Mouse (Mus musculus) heart, adult 2 months (tissue): ENCODE results near the gene Wdfy3. TPM values are rescaled to one million over a fixed set of nuclear protein-coding genes. Genes with fewer than 3 reads are reported as not detected.
A peak's percentile ranks its signal among the peaks of the same experiment; 100 is the strongest.

ENCODE experiments used
- DNase-seq, 2 experiments: peaks; one replicate each; pipeline ENCODE4 v3.0.0; 2021
- H3K27ac ChIP-seq: fragments of 200-600 bp; 2 replicates; pipeline ENCODE4 v1.8.1; 2022
- H3K27me3 ChIP-seq: fragments of 200-500 bp; 2 replicates; pipeline ENCODE4 v1.6.1; 2012; ENCODE audit warnings: mild to moderate bottlenecking, low read length, inconsistent platforms, mixed read lengths; ENCODE audit not compliant: control insufficient read depth, insufficient read depth
- H3K36me3 ChIP-seq: fragments of 200-500 bp; 2 replicates; pipeline ENCODE4 v1.6.1; 2012; ENCODE audit warnings: low read length, inconsistent platforms; ENCODE audit not compliant: control insufficient read depth, insufficient read depth
- H3K4me1 ChIP-seq: fragments of 200-500 bp; 2 replicates; pipeline ENCODE4 v1.6.1; 2011; ENCODE audit warnings: low read length; ENCODE audit not compliant: control insufficient read depth, insufficient read depth
- H3K4me3 ChIP-seq: fragments of 200-600 bp; 2 replicates; pipeline ENCODE4 v1.8.1; 2022
- H3K79me2 ChIP-seq: fragments of 200-500 bp; replicated peaks from 2 replicates; pipeline ENCODE4 v1.6.1; 2012; ENCODE audit warnings: mild to moderate bottlenecking, inconsistent platforms, low read length, moderate library complexity, mixed read lengths; ENCODE audit not compliant: control insufficient read depth, insufficient read depth
- H3K9ac ChIP-seq: fragments of 200-500 bp; 2 replicates; pipeline ENCODE4 v1.6.1; 2012; ENCODE audit warnings: low read depth, mild to moderate bottlenecking, control low read depth, inconsistent platforms, low read length, mixed read lengths
- CTCF ChIP-seq: fragments of 200-600 bp; IDR thresholded peaks from 2 replicates; pipeline ENCODE4 v1.8.1; 2022; ENCODE audit warnings: antibody characterized with exemption, mild to moderate bottlenecking, moderate library complexity
- EP300 ChIP-seq: fragments of 200-500 bp; IDR thresholded peaks from 2 replicates; pipeline ENCODE4 v1.6.1; 2011; ENCODE audit warnings: low read depth, low read length, control low read depth; ENCODE audit not compliant: insufficient read depth
- POLR2A ChIP-seq: fragments of 200-500 bp; IDR thresholded peaks from 2 replicates; pipeline ENCODE4 v1.6.1; 2011; ENCODE audit warnings: mild to moderate bottlenecking, low read depth, low read length, control low read depth; ENCODE audit not compliant: insufficient read depth
- WGBS: fragments of 180-500 bp; shearing (Covaris S2); methylation state at CpG from one replicate; pipeline ENCODE4 v1.1.7; 2018; 5-methylcytosine and 5-hydroxymethylcytosine counted together
- intact Hi-C: fragments of 180-260 bp; cut with DNase I; formaldehyde crosslinking; loops from one replicate; pipeline ENCODE4 v1.15.1; 2025
- polyA plus RNA-seq: library from polyadenylated mRNA; depleted of rRNA; stranded (reverse); fragments of >200 nt; gene quantifications from 2 replicates; pipeline ENCODE4 v1.2.3, GENCODE M21; 2012
- total RNA-seq, 2 experiments: library from RNA; stranded (reverse); gene quantifications; 2 replicates each; pipeline ENCODE4 v1.2.3; 2021

Gene Wdfy3
- total and polyA plus RNA-seq, 3 experiments = 11.6 to 29.3 (median 29.0) TPM

- no peak for TF ChIP-seq EP300
- no peak for TF ChIP-seq POLR2A
- no peak for TF ChIP-seq CTCF
- Histone ChIP-seq H3K4me3 (no peak overlapping the region), H3K79me2 (peaks cover 2% of the 10 kb centered on the region), H3K9ac (no peak overlapping the region), H3K27ac (no peak overlapping the region), H3K27me3 (no peaks in the 10 kb centered on the region), H3K4me1 (peaks cover 8% of the 10 kb centered on the region), H3K36me3 (no peaks in the 10 kb centered on the region)
- WGBS = 58% methylated on average over 2 of the region's 2 CpGs
- DNase-seq = no peak
- intact Hi-C loops = no loop called here
Measured at GRCm38 (mm10) chr5:102010961-102011360, 58.8 kb downstream of the Wdfy3 start.

- no peak for DNase-seq
- Histone ChIP-seq H3K9ac (no peak overlapping the region), H3K79me2 (no peaks in the 10 kb centered on the region), H3K36me3 (no peaks in the 10 kb centered on the region), H3K4me1 (peaks cover 9% of the 10 kb centered on the region), H3K4me3 (no peak overlapping the region), H3K27ac (no peak overlapping the region), H3K27me3 (no peaks in the 10 kb centered on the region)
- 82% methylated on average over 6 of the region's 6 CpGs for WGBS
- intact Hi-C loops = loop anchor here (5.0 kb wide), 1 partner anchor 58 kb away; the partner anchor contains the start of gene Wdfy3
- TF ChIP-seq POLR2A (no peak), CTCF (no peak), EP300 (no peak)
Measured at GRCm38 (mm10) chr5:102009606-102010005, 60.1 kb downstream of the Wdfy3 start.

DNA sequence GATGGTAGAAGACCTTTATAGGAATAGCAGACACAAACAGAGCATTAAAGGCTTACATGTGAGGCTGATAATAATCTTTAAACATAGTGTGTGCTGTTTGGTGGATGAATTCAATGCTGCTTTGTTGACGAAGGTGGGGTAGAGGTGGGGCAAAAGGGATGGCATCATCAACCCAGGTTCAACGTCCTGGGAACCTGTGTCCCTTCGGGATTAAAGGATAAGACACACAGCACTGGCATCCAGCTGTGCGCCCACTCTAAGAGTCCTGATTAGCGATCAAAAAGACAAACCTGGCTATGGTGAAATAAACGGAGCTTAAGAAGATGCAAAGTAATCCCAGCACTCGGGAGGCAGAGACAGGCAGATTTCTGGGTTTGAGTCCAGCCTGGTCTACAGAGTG is 61.0 kb downstream of the Wdfy3 start:
- intact Hi-C loops = loop anchor here (5.0 kb wide), 1 partner anchor 59 kb away; the partner anchor contains the start of gene Wdfy3
- WGBS = 85% methylated on average over 7 of the region's 7 CpGs
- no peak for TF ChIP-seq POLR2A
- TF ChIP-seq CTCF = no peak
- TF ChIP-seq EP300 = no peak
- H3K9ac ChIP-seq = no peak overlapping the region
- no peaks in the 10 kb centered on the region for H3K79me2 ChIP-seq
- no peak for DNase-seq
- H3K27ac ChIP-seq = no peak overlapping the region
- H3K36me3 ChIP-seq = no peaks in the 10 kb centered on the region
- no peaks in the 10 kb centered on the region for H3K27me3 ChIP-seq
- H3K4me1 ChIP-seq = peaks cover 11% of the 10 kb centered on the region
- H3K4me3 ChIP-seq = no peak overlapping the region

- Histone ChIP-seq H3K4me1 (peaks cover 14% of the 10 kb centered on the region), H3K27ac (no peak overlapping the region), H3K4me3 (no peak overlapping the region), H3K36me3 (no peaks in the 10 kb centered on the region), H3K79me2 (no peaks in the 10 kb centered on the region), H3K9ac (no peak overlapping the region), H3K27me3 (no peaks in the 10 kb centered on the region)
- DNase-seq = no peak
- no peak for TF ChIP-seq POLR2A
- no peak for TF ChIP-seq CTCF
- TF ChIP-seq EP300 = no peak
- 83% methylated on average over 6 of the region's 6 CpGs for WGBS
- intact Hi-C loops = loop anchor here (5.0 kb wide), 1 partner anchor 61 kb away; the partner anchor contains the start of gene Wdfy3
Measured at GRCm38 (mm10) chr5:102006218-102006941, 63.3 kb downstream of the Wdfy3 start.

DNA sequence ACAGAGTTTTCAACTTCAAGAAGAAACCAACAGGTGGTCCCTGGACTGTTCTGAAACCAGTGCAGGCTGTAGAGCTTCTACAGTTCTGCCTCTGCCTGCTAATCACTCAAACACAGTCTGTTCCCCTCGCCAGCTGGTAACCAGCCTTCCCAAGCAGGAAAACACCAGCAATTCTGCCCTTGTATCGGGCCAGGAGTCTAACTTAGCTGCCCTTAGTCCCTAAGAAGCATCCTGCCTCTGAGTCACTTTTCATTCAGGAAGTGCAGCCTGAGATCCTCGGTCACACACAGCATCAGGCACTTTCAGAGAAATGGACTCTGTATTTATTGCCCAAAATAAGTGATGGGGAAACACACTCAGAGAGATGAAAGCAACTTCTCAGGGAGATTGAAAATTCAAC is 66.3 kb downstream of the Wdfy3 start:
- intact Hi-C loops = no loop called here

DNA sequence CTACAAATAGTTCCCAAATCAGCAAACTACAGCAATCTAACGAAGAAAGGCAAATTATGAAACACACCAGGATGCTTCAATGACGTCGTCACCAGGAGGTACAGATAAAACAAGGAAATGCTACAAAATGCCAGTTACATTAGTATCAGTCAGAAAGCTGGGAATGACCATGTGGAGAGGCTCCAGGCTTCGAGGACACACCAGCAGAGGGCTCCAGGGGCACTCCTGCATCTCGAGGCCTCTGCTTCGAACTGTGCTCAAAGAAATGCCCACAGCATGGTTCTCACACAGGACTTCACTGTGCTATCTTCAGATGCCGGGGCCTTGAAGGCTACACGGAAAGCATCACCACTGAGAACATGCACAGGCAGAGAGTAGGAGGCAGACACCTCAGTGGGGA is 68.7 kb downstream of the Wdfy3 start:
- Histone ChIP-seq H3K9ac (no peak overlapping the region), H3K79me2 (no peaks in the 10 kb centered on the region), H3K4me3 (no peak overlapping the region), H3K27ac (no peak overlapping the region), H3K27me3 (no peaks in the 10 kb centered on the region), H3K4me1 (peaks cover 9% of the 10 kb centered on the region), H3K36me3 (no peaks in the 10 kb centered on the region)
- no peak for DNase-seq
- 59% methylated on average over 8 of the region's 8 CpGs for whole genome bisulfite sequencing
- intact Hi-C loops = no loop called here
- TF ChIP-seq POLR2A (no peak), CTCF (peak; percentile 40)

More for the DNA sequence above, 66.3 kb downstream of the Wdfy3 start:
- H3K27ac ChIP-seq = peak overlapping the region; percentile 48
- no peaks in the 10 kb centered on the region for H3K79me2 ChIP-seq
- H3K27me3 ChIP-seq = no peaks in the 10 kb centered on the region
- H3K36me3 ChIP-seq = no peaks in the 10 kb centered on the region
- H3K4me3 ChIP-seq = no peak overlapping the region
- H3K9ac ChIP-seq = no peak overlapping the region
- peak in 1 of 2 experiments; percentile 23 for DNase-seq
- TF ChIP-seq POLR2A = no peak
- no peak for TF ChIP-seq EP300
- no peak for TF ChIP-seq CTCF
- WGBS = 26% methylated on average over 3 of the region's 3 CpGs
- peaks cover 10% of the 10 kb centered on the region for H3K4me1 ChIP-seq
